Mouse (Mus musculus): ENCODE measurements around the gene Fbxl8. TPM values are rescaled to one million over a fixed set of nuclear protein-coding genes. Genes with fewer than 3 reads are reported as not detected.
A peak's percentile ranks its signal among the peaks of the same experiment; 100 is the strongest.

Fbxl8 gene
- total and polyA plus RNA-seq, 2 experiments from 2014 or later = 0.85 to 1.4 TPM

DNA sequence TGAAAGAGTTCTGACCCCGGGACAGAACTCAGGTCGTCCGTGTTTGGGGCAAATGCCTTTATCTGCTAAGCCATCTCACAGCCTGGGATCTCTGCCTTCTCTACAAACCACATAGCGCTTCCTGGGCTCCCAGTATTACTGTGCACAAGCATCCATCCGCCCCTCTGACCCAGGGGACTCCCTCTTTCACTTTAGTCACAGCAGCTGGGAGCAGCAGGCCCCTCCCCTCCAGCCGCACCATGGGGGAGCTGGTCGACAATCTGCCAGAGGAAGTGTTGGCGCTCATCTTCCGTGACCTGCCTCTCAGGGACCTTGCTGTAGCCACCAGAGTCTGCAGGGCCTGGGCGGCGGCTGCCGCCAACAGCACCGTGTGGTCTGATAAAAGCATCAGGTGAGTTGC, 2.3 kb downstream of the Fbxl8 start:
- peaks cover 64% of the 10 kb centered on the region for H3K27me3 ChIP-seq (ENCODE audit: insufficient read depth, low read length)

DNA sequence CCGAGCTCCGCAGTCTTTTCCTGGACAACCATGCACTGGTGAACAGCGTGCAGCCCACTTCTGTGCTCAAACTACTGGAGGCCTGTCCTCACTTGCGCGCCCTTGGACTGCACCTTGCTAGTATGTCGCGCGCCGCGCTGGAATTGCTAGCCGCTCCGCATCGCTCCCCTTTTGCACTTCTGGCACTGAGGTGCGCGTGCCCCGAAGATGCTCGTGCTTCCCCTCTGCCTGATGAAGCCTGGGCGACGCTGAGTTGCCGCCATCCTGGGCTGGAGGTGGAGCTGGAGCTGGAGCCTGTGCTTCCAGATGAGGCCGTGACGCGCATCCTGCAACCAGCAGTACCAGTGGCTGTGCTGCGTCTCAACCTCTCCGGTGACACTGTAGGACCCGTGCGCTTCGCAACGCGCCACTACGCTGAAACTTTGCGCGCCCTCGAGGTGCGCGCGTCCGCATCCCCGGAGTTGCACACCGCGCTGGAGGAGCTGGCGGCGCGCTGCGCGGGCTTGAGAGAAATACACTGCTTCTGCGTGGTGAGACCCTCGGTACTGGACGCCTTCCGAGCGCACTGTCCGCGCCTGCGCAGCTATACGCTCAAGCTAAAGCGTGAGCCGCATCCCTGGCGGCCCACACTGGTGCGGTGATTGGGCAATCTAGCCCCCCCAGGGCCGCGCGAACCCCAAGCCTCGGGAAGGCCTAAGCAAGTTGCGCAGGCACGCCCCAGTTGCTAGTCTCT, 4.1 kb downstream of the Fbxl8 start:
- DNase-seq = peak; percentile 97
- H3K4me1 ChIP-seq (ENCODE audit: insufficient read depth) = peaks cover 4% of the 10 kb centered on the region; the same call in 1 of the 2 replicates
- under 1% methylated on average over 65 of the region's 65 CpGs for WGBS
- H3K4me3 ChIP-seq (ENCODE audit: low read depth, low read length) = peak overlapping the region; percentile 51
- H3K27ac ChIP-seq (ENCODE audit: low read depth, low read length) = no peak overlapping the region
- H3K9ac ChIP-seq = peak overlapping the region; percentile 48
- ATAC-seq = peak; percentile 95
- H3K9me3 ChIP-seq (ENCODE audit: low read length) = no peaks in the 10 kb centered on the region
- H3K27me3 ChIP-seq (ENCODE audit: insufficient read depth, low read length) = peaks cover 73% of the 10 kb centered on the region
- TF ChIP-seq CTCF (IDR thresholded peaks at IDR 0.05; ENCODE audit: low read depth) = no peak
- H3K4me2 ChIP-seq (ENCODE audit: low read depth) = peak overlapping the region; percentile 85
- no peaks in the 10 kb centered on the region for H3K36me3 ChIP-seq (ENCODE audit: insufficient read depth)

More for the DNA sequence above, 2.3 kb downstream of the Fbxl8 start:
- H3K4me1 ChIP-seq (ENCODE audit: insufficient read depth) = peaks cover 4% of the 10 kb centered on the region; the same call in 1 of the 2 replicates
- H3K9ac ChIP-seq = no peak overlapping the region
- no peak for DNase-seq
- H3K27ac ChIP-seq (ENCODE audit: low read depth, low read length) = no peak overlapping the region
- no peak overlapping the region for H3K4me3 ChIP-seq (ENCODE audit: low read depth, low read length)
- H3K36me3 ChIP-seq (ENCODE audit: insufficient read depth) = no peaks in the 10 kb centered on the region
- no peak overlapping the region for H3K4me2 ChIP-seq (ENCODE audit: low read depth)
- 9% methylated on average over 13 of the region's 13 CpGs for WGBS
- no peaks in the 10 kb centered on the region for H3K9me3 ChIP-seq (ENCODE audit: low read length)
- TF ChIP-seq CTCF (IDR thresholded peaks at IDR 0.05; ENCODE audit: low read depth) = no peak
- no peak for ATAC-seq

DNA sequence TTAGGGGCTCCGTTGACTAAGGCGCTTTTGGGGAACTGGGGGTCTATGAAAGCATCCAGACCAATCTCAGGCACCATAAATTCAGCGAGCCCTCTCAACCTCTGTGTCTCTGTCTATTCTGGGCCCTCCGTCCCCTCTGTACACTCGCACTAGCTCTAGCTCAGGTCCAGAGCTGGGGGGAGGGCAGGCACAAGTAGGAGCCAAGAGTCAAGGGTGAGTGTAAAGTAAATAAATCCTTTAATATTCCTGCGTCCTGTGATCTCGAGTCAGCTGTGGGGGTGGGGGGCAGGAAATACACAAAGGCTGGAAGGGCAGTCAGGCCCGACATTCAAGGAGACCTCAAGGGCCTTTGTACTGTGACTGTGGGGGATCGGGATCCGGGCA, 4.6 kb downstream of the Fbxl8 start:
- Histone ChIP-seq H3K27me3 (ENCODE audit: insufficient read depth, low read length) (peaks cover 71% of the 10 kb centered on the region), H3K4me2 (ENCODE audit: low read depth) (peak overlapping the region; percentile 85), H3K4me1 (ENCODE audit: insufficient read depth) (peaks cover 4% of the 10 kb centered on the region; the same call in 1 of the 2 replicates), H3K27ac (ENCODE audit: low read depth, low read length) (no peak overlapping the region), H3K9ac (peak overlapping the region; percentile 48), H3K9me3 (ENCODE audit: low read length) (no peaks in the 10 kb centered on the region), H3K36me3 (ENCODE audit: insufficient read depth) (no peaks in the 10 kb centered on the region), H3K4me3 (ENCODE audit: low read depth, low read length) (peak overlapping the region; percentile 51)
- WGBS = 1% methylated on average over 10 of the region's 10 CpGs
- TF ChIP-seq CTCF (IDR thresholded peaks at IDR 0.05; ENCODE audit: low read depth) = no peak
- no peak for DNase-seq
- ATAC-seq = no peak

DNA sequence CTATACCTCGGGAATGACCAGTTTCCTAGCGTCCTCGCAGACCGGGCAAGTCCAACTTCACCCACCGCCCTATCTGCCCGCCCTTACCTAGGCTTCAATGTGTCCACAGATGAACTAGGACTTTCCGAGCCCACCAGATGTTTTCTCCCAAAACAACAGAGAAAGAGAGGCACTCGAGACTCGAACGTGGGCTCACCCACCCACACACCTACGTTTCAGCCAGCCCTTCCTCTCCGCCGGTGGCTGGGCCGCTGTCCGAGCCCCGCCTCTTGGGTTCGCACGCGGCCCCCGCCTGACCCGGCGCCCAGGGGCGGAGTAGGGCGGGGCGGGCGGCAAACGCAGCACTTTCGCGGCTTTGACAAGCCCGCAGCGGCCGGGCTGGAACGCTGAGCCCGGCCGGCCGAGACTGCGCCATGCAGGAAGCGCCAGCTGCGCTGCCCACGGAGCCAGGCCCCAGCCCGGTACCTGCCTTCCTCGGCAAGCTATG, 5.1 kb downstream of the Fbxl8 start, which contains the start of gene Hsf4:
Hsf4 (plus strand) TSS at position 341 of the 487 bp plus-strand sequence.
- DNase-seq = no peak
- no peaks in the 10 kb centered on the region for H3K9me3 ChIP-seq (ENCODE audit: low read length)
- peak within 1 kb of the TSS; percentile 51 for H3K4me3 ChIP-seq (ENCODE audit: low read depth, low read length)
- peak within 1 kb of the TSS; percentile 48 for H3K9ac ChIP-seq
- no peak for TF ChIP-seq CTCF (IDR thresholded peaks at IDR 0.05; ENCODE audit: low read depth)
- peaks cover 74% of the 10 kb centered on the region for H3K27me3 ChIP-seq (ENCODE audit: insufficient read depth, low read length)
- peak within 1 kb of the TSS; percentile 85 for H3K4me2 ChIP-seq (ENCODE audit: low read depth)
- no peaks in the 10 kb centered on the region for H3K36me3 ChIP-seq (ENCODE audit: insufficient read depth)
- 2% methylated on average over 42 of the region's 42 CpGs for WGBS
- H3K4me1 ChIP-seq (ENCODE audit: insufficient read depth) = peaks cover 4% of the 10 kb centered on the region; the same call in 1 of the 2 replicates
- H3K27ac ChIP-seq (ENCODE audit: low read depth, low read length) = no peak within 1 kb of the TSS
- no peak for ATAC-seq

DNA sequence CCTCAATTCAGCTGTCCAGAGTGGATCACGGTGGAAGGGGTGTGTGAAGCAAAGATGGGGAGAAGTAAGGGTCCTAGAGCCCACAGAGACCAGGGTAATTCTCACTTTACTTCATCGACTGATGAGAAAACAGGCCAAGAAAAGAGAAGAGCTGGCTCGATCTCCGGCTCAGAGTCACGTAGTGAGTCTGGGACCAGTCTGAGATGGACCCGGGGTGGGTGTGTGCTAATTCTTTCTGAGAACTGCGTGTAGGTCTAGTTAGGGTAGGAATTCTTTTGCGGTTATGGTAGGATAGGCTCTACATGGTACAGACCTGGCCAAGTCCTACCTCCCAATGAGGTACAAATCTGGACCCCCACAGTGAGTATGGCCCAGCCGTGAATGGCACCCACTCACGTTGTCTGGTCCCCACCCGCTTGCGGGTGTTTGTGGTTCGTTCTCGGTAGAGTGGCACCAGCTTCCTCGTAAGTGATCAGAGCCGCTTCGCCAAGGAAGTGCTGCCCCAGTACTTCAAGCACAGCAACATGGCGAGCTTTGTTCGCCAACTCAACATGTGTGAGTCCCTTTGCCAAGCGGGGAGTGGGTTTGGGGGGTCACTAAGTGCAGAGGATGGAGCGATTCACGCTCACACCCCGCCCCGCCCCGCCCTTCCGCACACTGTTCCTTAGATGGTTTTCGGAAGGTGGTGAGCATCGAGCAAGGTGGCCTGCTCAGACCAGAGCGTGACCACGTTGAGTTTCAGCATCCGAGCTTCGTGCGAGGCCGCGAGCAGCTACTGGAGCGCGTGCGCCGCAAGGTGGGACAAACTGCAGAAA, 5.9 kb downstream of the Fbxl8 start:
- H3K9me3 ChIP-seq (ENCODE audit: low read length) = no peaks in the 10 kb centered on the region
- no peak for TF ChIP-seq CTCF (IDR thresholded peaks at IDR 0.05; ENCODE audit: low read depth)
- H3K36me3 ChIP-seq (ENCODE audit: insufficient read depth) = no peaks in the 10 kb centered on the region
- peaks cover 4% of the 10 kb centered on the region; the same call in 1 of the 2 replicates for H3K4me1 ChIP-seq (ENCODE audit: insufficient read depth)
- no peak overlapping the region for H3K27ac ChIP-seq (ENCODE audit: low read depth, low read length)
- H3K4me2 ChIP-seq (ENCODE audit: low read depth) = peak overlapping the region; percentile 85
- peaks cover 80% of the 10 kb centered on the region for H3K27me3 ChIP-seq (ENCODE audit: insufficient read depth, low read length)
- peak overlapping the region; percentile 51 for H3K4me3 ChIP-seq (ENCODE audit: low read depth, low read length)
- DNase-seq (no peak), ATAC-seq (no peak)
- WGBS = 5% methylated on average over 39 of the region's 39 CpGs
- no peak overlapping the region for H3K9ac ChIP-seq

DNA sequence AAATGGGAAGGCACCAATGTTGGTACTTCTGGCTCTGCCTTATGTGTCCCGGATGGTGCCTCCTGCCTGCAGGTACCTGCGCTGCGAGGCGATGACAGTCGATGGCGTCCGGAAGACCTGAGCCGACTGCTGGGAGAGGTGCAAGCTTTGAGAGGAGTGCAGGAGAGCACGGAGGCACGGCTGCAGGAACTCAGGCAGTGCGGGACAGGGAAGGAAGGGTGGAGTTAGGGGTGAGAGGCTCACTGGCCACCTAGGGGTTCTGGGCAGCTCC, 6.4 kb downstream of the Fbxl8 start:
- H3K4me3 ChIP-seq (ENCODE audit: low read depth, low read length) = peak overlapping the region; percentile 17
- peaks cover 78% of the 10 kb centered on the region for H3K27me3 ChIP-seq (ENCODE audit: insufficient read depth, low read length)
- H3K9me3 ChIP-seq (ENCODE audit: low read length) = no peaks in the 10 kb centered on the region
- H3K4me1 ChIP-seq (ENCODE audit: insufficient read depth) = peaks cover 7% of the 10 kb centered on the region; the same call in 1 of the 2 replicates
- peak overlapping the region; percentile 32; the same call in 1 of the 2 replicates for H3K4me2 ChIP-seq (ENCODE audit: low read depth)
- WGBS = 9% methylated on average over 11 of the region's 11 CpGs
- ATAC-seq = no peak
- no peak overlapping the region for H3K9ac ChIP-seq
- DNase-seq = no peak
- 0 out of 2 replicates have a peak, but pooled peaks have one; percentile 9 for TF ChIP-seq CTCF (IDR thresholded peaks at IDR 0.05; ENCODE audit: low read depth)
- no peak overlapping the region for H3K27ac ChIP-seq (ENCODE audit: low read depth, low read length)
- no peaks in the 10 kb centered on the region for H3K36me3 ChIP-seq (ENCODE audit: insufficient read depth)
